Mouse (Mus musculus) Patski (cell line): ENCODE data around the gene Gprc5b. TPM values are rescaled to one million over a fixed set of nuclear protein-coding genes. Genes with fewer than 3 reads are reported as not detected.
A peak's percentile ranks its signal among the peaks of the same experiment; 100 is the strongest.

Experiments used
- ATAC-seq: fragments of 100-300 bp; one replicate; pipeline ENCODE4 v1.8.0; 2021
- CTCF ChIA-PET: fragments of 350-600 bp; sonication (Branson Sonifier 250); formaldehyde crosslinking; loops from one replicate; lab custom pipeline; 2022; ENCODE audit warnings: inconsistent platforms; lab: Charles Lee
- POLR2A ChIA-PET: fragments of 350-600 bp; sonication (Branson Sonifier 250); formaldehyde crosslinking; loops from one replicate; lab custom pipeline; 2022; ENCODE audit warnings: antibody characterized with exemption, inconsistent platforms; lab: Charles Lee
- DNase-seq: peaks from one replicate; pipeline ENCODE4 v3.0.0-alpha.2; 2011; ENCODE audit warnings: low read depth, low spot score
- H3K27me3 ChIP-seq: fragments of 371-371 bp; one replicate; pipeline ENCODE4 v1.5.1; 2021
- CTCF ChIP-seq: fragments of 100-300 bp; IDR thresholded peaks from one replicate; pipeline ENCODE4 v1.5.1; 2021
- in situ Hi-C: fragments of 300-500 bp; cut with MboI; formaldehyde crosslinking; loops from 3 replicates; pipeline ENCODE4 v1.11.1; 2018; ENCODE audit warnings: low pct_unique_long_range_greater_than_20kb, mixed read lengths
- polyA plus RNA-seq: library from polyadenylated mRNA; unstranded; gene quantifications from one replicate; pipeline ENCODE4 v1.2.3, GENCODE M21; 2021

The Gprc5b gene
- polyA plus RNA-seq, 1 experiment from 2014 or later = 23.3 TPM

DNA sequence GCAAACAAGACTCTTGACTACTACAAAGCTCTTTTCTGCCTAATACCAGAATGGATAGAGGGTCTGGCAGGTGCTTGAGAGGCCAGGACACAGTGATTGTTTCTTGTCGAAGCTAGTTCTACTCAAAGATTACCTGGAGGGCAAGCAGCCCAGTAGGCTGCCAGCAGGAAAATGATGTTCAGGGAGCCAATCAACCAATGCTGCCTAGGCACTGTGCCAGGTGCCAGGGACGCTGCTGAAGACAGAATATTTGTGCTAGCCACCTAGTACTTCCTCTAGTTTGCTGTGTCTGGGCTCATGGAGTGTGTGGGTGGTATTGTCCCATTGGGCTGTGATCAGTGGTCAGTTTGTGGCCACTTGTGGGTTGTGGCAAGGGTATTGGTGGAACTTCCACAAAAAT lies 7.5 kb upstream of the Gprc5b start:
- in situ Hi-C loops = no loop called here
- no peaks in the 10 kb centered on the region for H3K27me3 ChIP-seq
- ATAC-seq = no peak
- POLR2A ChIA-PET = no interaction called here
- no peak for TF ChIP-seq CTCF
- CTCF ChIA-PET = interaction anchor here (2.6 kb wide), 1 partner anchor 8 kb away, joined by 8 read pairs; no protein-coding TSS in a partner anchor
- DNase-seq = no peak

DNA sequence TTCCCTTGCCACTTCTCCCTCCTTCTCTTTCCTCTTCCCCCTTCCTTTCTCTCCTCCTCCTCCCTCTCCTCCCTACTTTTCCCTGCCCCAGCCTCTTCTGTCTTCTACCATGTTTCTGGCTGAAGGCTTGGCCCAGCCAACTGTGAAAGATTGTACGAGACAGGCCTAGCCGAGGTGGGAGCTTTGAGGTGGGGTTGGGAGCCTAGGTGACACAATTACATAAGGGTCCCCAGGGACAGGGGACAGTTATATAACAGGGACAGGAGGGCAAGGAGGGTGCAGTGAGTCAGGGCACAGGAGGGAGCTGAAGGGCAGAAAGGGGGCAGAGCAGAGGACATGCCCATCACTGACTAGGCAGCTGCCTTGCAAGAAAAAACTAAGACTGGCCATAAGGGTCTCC lies 7.0 kb upstream of the Gprc5b start:
- ATAC-seq = no peak
- no peak for TF ChIP-seq CTCF
- ChIA-PET CTCF (interaction anchor here (2.6 kb wide), 1 partner anchor 9 kb away, joined by 8 read pairs; no protein-coding TSS in a partner anchor), POLR2A (no interaction called here)
- in situ Hi-C loops = no loop called here
- DNase-seq = no peak
- H3K27me3 ChIP-seq = no peaks in the 10 kb centered on the region

DNA sequence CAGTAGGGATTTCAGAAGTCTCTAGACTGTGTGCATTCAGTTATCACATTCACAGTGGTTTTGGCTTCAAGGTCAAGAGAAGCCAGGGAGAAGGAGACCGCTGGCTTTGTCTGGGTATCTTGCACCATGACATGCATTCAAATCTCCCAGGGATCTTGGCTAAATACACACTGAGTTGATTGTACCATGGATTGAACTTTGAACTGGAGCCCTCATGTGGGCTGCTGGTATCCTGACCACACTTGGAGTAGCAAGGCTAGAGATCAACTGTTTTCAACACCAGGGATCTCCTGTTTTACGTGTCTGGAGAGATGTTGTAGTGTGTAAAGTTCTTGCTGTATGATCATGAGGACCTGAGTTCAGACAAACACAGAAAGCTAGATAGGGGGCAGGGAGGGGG lies 4.8 kb upstream of the Gprc5b start:
- ATAC-seq (no peak), DNase-seq (no peak)
- no peaks in the 10 kb centered on the region for H3K27me3 ChIP-seq
- in situ Hi-C loops = loop anchor here (5.0 to 10.0 kb wide), 2 partner anchors 145 to 238 kb away; partner anchors contain the start of genes Iqck and Knop1
- ChIA-PET POLR2A (no interaction called here), CTCF (interaction anchor here (1.5 kb wide), 1 partner anchor 148 kb away, joined by 4 read pairs; no protein-coding TSS in a partner anchor)
- no peak for TF ChIP-seq CTCF

DNA sequence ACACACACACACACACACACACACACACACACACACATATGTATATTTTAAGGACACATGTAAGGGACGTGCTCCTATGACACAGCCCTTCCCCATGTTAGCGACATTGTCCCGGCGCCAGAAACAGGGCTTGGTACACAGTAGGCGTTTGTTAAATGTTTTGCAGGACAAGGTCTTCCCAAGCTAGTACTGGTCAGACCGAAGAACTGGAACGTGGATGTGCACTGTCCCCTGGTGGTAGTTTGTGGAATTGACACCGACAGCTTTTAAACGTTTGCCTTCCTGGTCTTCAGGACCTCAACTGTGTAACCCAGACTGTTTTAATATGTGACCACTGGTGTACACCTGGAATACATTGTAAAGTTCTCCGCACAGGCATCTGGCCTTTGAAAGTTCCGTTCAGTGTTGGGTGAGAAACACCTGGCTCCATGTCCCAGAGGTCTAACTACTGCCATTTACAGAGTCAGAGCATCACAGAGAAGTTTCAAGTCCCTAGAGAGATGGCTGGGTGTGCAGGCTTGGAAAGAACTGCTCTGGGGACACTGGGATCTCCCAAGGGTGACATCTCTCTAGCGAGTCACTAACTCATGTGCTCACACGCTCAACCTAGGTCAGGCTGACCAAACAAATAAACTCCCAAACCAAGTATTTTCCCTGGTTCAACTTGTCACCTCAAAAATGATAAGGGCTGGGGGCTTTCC lies 1.3 kb upstream of the Gprc5b start:
- ChIA-PET CTCF (interaction anchor here (0.7 to 2.0 kb wide), 19 partner anchors 23 to 256 kb away, joined by 3 to 17 read pairs (median 4); no protein-coding TSS in a partner anchor), POLR2A (interaction anchor here (0.7 to 0.9 kb wide), 3 partner anchors 145 to 265 kb away, joined by 3 to 7 read pairs (median 3); partner anchors contain the start of gene Vps35l)
- no peaks in the 10 kb centered on the region for H3K27me3 ChIP-seq
- in situ Hi-C loops = loop anchor here (5.0 to 10.0 kb wide), 2 partner anchors 141 to 234 kb away; partner anchors contain the start of genes Iqck and Knop1
- peak; percentile 30 for DNase-seq
- TF ChIP-seq CTCF = peak; percentile 93
- ATAC-seq = peak; percentile 1

GRCm38 (mm10) chr7:118995671-118996070 lies 660 bp upstream of the Gprc5b start:
- in situ Hi-C loops = loop anchor here (5.0 to 10.0 kb wide), 2 partner anchors 141 to 233 kb away; partner anchors contain the start of genes Iqck and Knop1
- CTCF ChIA-PET = interaction anchor here (0.7 to 2.0 kb wide), 16 partner anchors 22 to 255 kb away, joined by 3 to 17 read pairs (median 4); no protein-coding TSS in a partner anchor
- POLR2A ChIA-PET = interaction anchor here (0.7 to 0.9 kb wide), 3 partner anchors 145 to 264 kb away, joined by 3 to 7 read pairs (median 3); partner anchors contain the start of gene Vps35l
- ATAC-seq = peak; percentile 7
- no peak for DNase-seq
- TF ChIP-seq CTCF = no peak
- H3K27me3 ChIP-seq = no peaks in the 10 kb centered on the region

DNA sequence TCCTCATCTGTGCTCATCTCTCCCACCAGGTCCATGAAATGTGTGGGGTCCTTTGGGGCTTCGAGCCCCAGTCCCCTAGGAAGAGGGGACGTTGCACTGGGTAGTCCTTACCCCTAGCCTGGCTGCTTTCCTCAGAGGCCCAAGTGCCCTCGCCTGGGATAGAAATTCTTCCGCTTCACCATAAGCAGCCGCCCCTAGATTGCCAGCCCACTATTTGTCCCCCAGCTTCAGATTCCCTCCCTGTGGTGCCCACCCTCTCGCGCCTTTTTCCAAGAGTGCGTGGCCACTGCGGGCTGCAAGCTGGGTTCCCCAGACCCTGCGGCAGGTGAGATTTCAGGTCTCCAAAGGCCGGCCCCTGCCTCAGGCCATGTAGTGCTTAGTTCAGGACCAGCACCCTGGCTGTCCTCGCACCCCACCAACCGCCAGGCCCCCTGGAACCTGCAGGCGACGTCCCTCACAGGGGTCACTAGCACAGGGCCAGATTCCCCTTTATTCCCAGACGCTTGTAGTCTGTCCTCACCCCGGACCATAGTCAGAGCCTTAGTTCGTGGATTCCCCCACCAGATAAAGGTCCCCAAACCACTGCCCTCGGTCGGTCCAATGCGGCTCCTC lies 674 bp downstream of the Gprc5b start:
- CTCF ChIA-PET = interaction anchor here (0.8 to 1.7 kb wide), 3 partner anchors 40 to 115 kb away, joined by 3 to 5 read pairs (median 4); no protein-coding TSS in a partner anchor
- no peak for TF ChIP-seq CTCF
- in situ Hi-C loops = loop anchor here (5.0 to 10.0 kb wide), 2 partner anchors 62 to 140 kb away; partner anchors contain the start of genes Iqck and Knop1
- ATAC-seq (no peak), DNase-seq (no peak)
- no peaks in the 10 kb centered on the region for H3K27me3 ChIP-seq
- POLR2A ChIA-PET = interaction anchor here (1.0 kb wide), 2 partner anchors 65 to 154 kb away, joined by 3 to 4 read pairs; no protein-coding TSS in a partner anchor

GRCm38 (mm10) chr7:118993597-118994230 lies 1.3 kb downstream of the Gprc5b start:
- no peak for DNase-seq

DNA sequence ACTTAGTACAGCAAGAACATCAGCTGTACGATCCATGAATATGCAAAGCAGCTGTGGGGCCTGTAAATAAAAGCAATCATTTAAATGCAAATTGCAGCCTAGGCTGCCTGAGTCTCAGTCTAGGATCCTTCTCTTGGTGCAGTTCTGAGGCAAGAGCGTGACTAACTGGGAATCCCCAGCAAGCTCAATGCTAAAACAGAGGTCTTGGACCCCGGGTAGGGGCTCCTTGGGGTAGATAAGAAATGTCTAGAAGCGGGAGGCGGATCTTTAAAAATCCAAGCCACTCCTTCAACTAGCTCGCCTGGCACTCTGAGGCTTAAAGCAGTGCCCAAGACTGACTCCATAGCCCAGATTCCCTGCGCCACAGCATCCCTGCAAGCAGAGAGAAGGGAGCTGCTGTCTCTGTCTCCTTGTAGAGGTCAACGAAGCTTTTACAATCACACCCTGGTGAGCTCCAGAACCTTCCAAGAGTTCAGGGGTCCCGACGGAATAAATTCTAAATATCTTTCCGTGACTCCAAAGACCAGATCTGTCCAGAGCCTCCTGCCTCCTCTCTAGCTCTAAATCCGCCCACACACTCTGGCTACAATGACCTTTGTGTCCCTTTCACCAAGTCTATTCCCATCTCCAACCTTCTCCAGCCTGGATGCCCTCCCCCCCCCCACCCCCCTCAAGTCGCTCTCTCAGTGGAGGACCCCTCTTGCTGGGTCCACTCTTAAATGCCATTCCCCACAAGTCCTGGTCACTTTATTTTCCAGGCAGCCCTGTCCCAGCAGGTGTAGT lies 2.2 kb downstream of the Gprc5b start:
- ATAC-seq = no peak
- POLR2A ChIA-PET = interaction anchor here (1.0 to 1.2 kb wide), 3 partner anchors 103 to 168 kb away, joined by 3 to 4 read pairs (median 3); no protein-coding TSS in a partner anchor
- in situ Hi-C loops = loop anchor here (5.0 to 10.0 kb wide), 2 partner anchors 61 to 138 kb away; partner anchors contain the start of genes Iqck and Knop1
- DNase-seq = no peak
- CTCF ChIA-PET = interaction anchor here (1.7 to 2.0 kb wide), 2 partner anchors 109 to 114 kb away, joined by 5 to 6 read pairs; no protein-coding TSS in a partner anchor
- H3K27me3 ChIP-seq = no peaks in the 10 kb centered on the region
- no peak for TF ChIP-seq CTCF

More at GRCm38 (mm10) chr7:118993597-118994230, 1.3 kb downstream of the Gprc5b start:
- no peak for TF ChIP-seq CTCF
- CTCF ChIA-PET = interaction anchor here (1.7 to 2.0 kb wide), 2 partner anchors 110 to 114 kb away, joined by 5 to 6 read pairs; no protein-coding TSS in a partner anchor
- H3K27me3 ChIP-seq = no peaks in the 10 kb centered on the region
- no peak for ATAC-seq
- in situ Hi-C loops = loop anchor here (5.0 to 10.0 kb wide), 2 partner anchors 61 to 139 kb away; partner anchors contain the start of genes Iqck and Knop1
- POLR2A ChIA-PET = interaction anchor here (1.0 to 1.2 kb wide), 3 partner anchors 65 to 153 kb away, joined by 3 to 4 read pairs (median 3); no protein-coding TSS in a partner anchor
